Mouse (Mus musculus): ENCODE results near the gene Cnn3.

DNA sequence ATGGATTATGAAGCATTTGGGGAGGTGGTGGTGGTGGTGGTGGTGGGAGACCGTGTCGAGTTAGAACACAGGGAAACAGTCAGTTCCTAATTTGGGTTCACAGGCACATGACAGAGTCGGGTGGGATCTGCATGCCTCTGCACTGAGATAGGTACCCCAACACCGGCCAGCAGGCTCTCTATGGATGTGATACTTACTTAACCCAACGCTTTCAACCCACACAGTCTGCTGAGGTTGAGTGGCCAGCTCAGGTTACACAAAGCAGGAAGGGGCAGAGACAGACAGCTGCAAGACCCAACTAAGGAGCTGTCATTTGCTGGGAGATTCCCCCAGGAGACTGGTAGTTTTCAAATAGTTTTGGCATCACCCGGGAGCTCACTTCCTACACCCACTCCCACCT, 55.3 kb downstream of the Cnn3 start:
- no peak for TF ChIP-seq CTCF (IDR thresholded peaks at IDR 0.05; ENCODE audit: low read depth)
- TF ChIP-seq EP300 (IDR thresholded peaks at IDR 0.05; ENCODE audit: low read depth): no peak

All from liver, postnatal 0 days (tissue).